Mouse (Mus musculus) heart, adult 2 months (tissue): Measurements from ENCODE around the gene Abcf2.

ENCODE experiments used
- CTCF ChIP-seq: fragments of 200-600 bp; IDR thresholded peaks from 2 replicates; pipeline ENCODE4 v1.8.1; 2022; ENCODE audit warnings: antibody characterized with exemption, mild to moderate bottlenecking, moderate library complexity
- EP300 ChIP-seq: fragments of 200-500 bp; IDR thresholded peaks from 2 replicates; pipeline ENCODE4 v1.6.1; 2011; ENCODE audit warnings: low read depth, low read length, control low read depth; ENCODE audit not compliant: insufficient read depth

- TF ChIP-seq EP300, result 0 out of 2 replicates have a peak, but pooled peaks have one; percentile 21
- TF ChIP-seq CTCF, result peak; percentile 87
These were observed 20.0 kb upstream of the Abcf2 start for GRCm38 (mm10) chr5:24597221-24597728.
